Mouse (Mus musculus): ENCODE results near the gene Numb. TPM values are rescaled to one million over a fixed set of nuclear protein-coding genes. Genes with fewer than 3 reads are reported as not detected.
A peak's percentile ranks its signal among the peaks of the same experiment; 100 is the strongest.

Gene Numb
- polyA plus RNA-seq, 1 experiment from 2014 or later = 14.9 TPM

DNA sequence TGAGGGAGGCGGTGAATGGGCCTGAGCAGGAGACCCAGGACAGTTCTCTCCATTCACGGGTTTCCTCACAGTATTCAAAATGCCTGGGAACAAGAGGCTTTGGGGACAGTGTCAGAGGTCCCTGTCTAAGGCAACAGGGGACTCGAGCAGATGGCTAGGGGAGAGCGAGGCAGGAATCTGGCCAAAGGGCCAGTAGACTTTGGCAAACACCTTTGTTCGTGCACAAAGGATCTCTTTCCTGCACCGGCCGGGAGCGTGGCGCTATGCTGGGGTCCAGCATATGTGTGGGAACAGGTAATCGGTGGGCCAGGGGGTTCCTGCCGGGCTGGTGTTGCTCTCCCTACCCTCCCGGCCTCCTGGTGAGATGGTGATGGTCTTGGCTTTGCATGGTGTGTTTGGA is 146.1 kb downstream of the Numb start:
- Histone ChIP-seq H3K9ac (replicated peaks) (no peak overlapping the region), H3K9me3 (replicated peaks) (no peaks in the 10 kb centered on the region), H3K27me3 (replicated peaks) (no peaks in the 10 kb centered on the region), H3K36me3 (no peaks in the 10 kb centered on the region), H3K4me2 (no peak overlapping the region), H3K27ac (replicated peaks) (no peak overlapping the region), H3K4me3 (replicated peaks) (no peak overlapping the region), H3K4me1 (peaks cover 3% of the 10 kb centered on the region)
- WGBS = 69% methylated on average over 12 of the region's 12 CpGs
- ATAC-seq (ENCODE audit: low FRiP score) = no peak

DNA sequence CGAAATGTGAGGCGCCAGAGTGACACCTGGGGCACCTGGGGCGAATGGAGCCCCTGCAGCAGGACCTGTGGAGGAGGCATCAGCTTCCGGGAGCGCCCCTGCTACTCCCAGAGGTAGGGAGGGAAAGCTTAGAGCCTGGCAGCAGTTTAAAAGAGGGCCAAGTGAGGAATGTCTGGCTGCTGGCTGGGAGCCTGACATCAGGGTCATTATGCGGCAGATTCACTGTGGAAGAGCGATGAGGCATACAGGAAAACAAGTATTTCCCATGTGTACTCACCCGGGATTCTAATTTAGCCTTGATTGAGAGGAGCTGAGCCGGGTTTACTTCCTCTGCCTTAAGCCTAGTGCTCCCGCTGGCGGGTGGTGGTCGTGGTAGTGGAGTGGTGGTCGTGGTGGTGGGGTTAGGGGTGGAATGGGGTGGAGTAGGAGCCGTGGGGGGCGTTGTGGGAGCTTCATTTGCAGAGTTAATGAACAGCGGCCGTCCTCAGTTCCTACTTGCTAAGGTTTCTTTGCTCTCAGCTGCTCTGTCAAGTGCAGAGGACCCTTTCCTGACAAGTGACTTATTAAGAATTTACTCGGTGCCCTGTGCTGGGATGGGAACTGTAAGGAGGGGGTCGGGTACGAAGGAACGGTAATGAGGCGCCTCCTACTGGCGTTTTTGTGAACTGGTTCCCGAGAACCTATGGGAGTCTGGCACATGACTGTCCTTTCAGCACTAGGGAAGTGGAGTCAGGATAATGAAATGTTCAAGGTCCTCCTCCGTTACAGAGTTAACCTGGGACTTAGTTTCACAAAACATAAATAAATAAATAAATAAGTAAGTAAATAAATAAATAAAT is 151.1 kb downstream of the Numb start:
- Histone ChIP-seq H3K4me2 (peak overlapping the region; percentile 48), H3K36me3 (no peaks in the 10 kb centered on the region), H3K4me1 (peaks cover 14% of the 10 kb centered on the region), H3K4me3 (replicated peaks) (peak overlapping the region; percentile 5; the same call in 1 of the 2 replicates), H3K27me3 (replicated peaks) (0 out of 2 replicates have a peak, but pooled peaks cover 3% of the 10 kb centered on the region), H3K27ac (replicated peaks) (0 out of 2 replicates have a peak overlapping the region, but pooled peaks have one; percentile 28), H3K9me3 (replicated peaks) (no peaks in the 10 kb centered on the region), H3K9ac (replicated peaks) (peak overlapping the region; percentile 20; the same call in 1 of the 2 replicates)
- 5% methylated on average over 25 of the region's 25 CpGs for WGBS
- ATAC-seq (ENCODE audit: low FRiP score) = peak; percentile 62

- H3K4me3 ChIP-seq (replicated peaks) = no peak overlapping the region
- WGBS = 75% methylated on average over 14 of the region's 14 CpGs
- H3K27ac ChIP-seq (replicated peaks) = no peak overlapping the region
- H3K36me3 ChIP-seq = no peaks in the 10 kb centered on the region
- H3K4me1 ChIP-seq = peaks cover 24% of the 10 kb centered on the region
- ATAC-seq (ENCODE audit: low FRiP score) = no peak
- H3K9me3 ChIP-seq (replicated peaks) = no peaks in the 10 kb centered on the region
- no peak overlapping the region for H3K4me2 ChIP-seq
- 0 out of 2 replicates have a peak, but pooled peaks cover 3% of the 10 kb centered on the region for H3K27me3 ChIP-seq (replicated peaks)
- no peak overlapping the region for H3K9ac ChIP-seq (replicated peaks)
Observed at GRCm38 (mm10) chr12:83768235-83768899, 153.4 kb downstream of the Numb start.

DNA sequence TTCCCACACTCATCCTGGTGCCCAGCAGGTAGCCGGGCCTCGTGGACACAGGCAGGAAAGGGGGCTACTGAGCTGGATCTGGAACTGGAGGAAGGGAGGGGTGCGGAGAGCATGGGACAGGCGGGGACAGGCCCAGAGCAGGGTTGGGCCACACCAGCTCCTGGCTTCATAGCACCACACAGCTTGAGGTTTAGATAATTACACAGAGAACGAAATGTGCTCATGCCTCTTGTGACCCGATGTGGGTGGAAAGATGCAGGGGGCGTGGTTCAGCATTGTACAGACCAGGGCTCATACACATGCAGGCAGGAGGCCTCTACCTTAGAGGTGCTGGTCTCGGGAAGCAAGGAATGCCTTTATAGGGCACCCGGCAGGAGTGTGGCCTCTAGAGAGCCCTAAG is 153.9 kb downstream of the Numb start:
- H3K4me2 ChIP-seq = no peak overlapping the region
- no peaks in the 10 kb centered on the region for H3K36me3 ChIP-seq
- 74% methylated on average over 9 of the region's 9 CpGs for WGBS
- 0 out of 2 replicates have a peak, but pooled peaks cover 3% of the 10 kb centered on the region for H3K27me3 ChIP-seq (replicated peaks)
- peaks cover 30% of the 10 kb centered on the region for H3K4me1 ChIP-seq
- no peaks in the 10 kb centered on the region for H3K9me3 ChIP-seq (replicated peaks)
- no peak overlapping the region for H3K9ac ChIP-seq (replicated peaks)
- no peak overlapping the region for H3K27ac ChIP-seq (replicated peaks)
- ATAC-seq (ENCODE audit: low FRiP score) = no peak
- H3K4me3 ChIP-seq (replicated peaks) = no peak overlapping the region

DNA sequence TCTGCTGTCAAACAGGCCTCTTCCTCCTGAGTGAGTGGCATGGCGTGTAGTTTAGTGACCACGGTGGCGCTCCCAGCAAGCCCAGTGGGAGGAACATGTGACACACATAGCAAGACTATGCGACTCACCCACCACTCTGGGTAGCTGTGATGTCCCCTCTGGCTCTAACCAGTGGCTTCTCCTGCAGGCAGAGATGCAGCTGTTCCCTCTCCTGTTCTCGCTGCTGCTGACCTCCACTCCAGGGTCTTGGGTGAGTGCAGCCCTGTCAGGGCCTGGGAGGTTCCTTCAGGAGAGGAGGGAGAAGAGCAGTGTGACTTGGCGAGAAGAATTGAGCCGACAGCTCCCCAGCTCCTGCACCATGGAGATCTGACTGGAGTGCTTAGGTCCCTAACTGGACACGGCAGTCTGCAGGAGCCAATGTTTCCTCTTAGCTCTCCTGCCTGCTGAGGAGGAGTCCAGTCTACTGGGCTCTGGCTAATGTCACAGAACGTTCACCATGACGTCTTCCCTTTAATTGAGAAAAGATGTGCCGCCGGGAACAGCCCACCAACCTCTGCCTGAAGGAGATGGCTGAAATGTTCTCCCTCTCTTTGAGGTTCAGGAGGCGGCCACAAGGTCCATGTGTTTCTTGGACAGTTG is 155.7 kb downstream of the Numb start:
- 85% methylated on average over 13 of the region's 13 CpGs for WGBS
- ATAC-seq (ENCODE audit: low FRiP score) = no peak

GRCm38 (mm10) chr12:83764519-83764918 is 157.2 kb downstream of the Numb start:
- Histone ChIP-seq H3K36me3 (no peaks in the 10 kb centered on the region), H3K4me2 (peak overlapping the region; percentile 68), H3K4me1 (peaks cover 20% of the 10 kb centered on the region), H3K27me3 (replicated peaks) (0 out of 2 replicates have a peak, but pooled peaks cover 3% of the 10 kb centered on the region), H3K9ac (replicated peaks) (no peak overlapping the region), H3K27ac (replicated peaks) (no peak overlapping the region), H3K4me3 (replicated peaks) (no peak overlapping the region), H3K9me3 (replicated peaks) (no peaks in the 10 kb centered on the region)
- 79% methylated on average over 10 of the region's 10 CpGs for WGBS
- no peak for ATAC-seq (ENCODE audit: low FRiP score)

More for the DNA sequence above, 155.7 kb downstream of the Numb start:
- no peaks in the 10 kb centered on the region for H3K9me3 ChIP-seq (replicated peaks)
- H3K4me3 ChIP-seq (replicated peaks) = no peak overlapping the region
- no peak overlapping the region for H3K9ac ChIP-seq (replicated peaks)
- no peak overlapping the region for H3K4me2 ChIP-seq
- no peak overlapping the region for H3K27ac ChIP-seq (replicated peaks)
- no peaks in the 10 kb centered on the region for H3K36me3 ChIP-seq
- 0 out of 2 replicates have a peak, but pooled peaks cover 3% of the 10 kb centered on the region for H3K27me3 ChIP-seq (replicated peaks)
- H3K4me1 ChIP-seq = peaks cover 34% of the 10 kb centered on the region

GRCm38 (mm10) chr12:83764044-83764365 is 157.7 kb downstream of the Numb start:
- Histone ChIP-seq H3K27ac (replicated peaks) (no peak overlapping the region), H3K36me3 (no peaks in the 10 kb centered on the region), H3K27me3 (replicated peaks) (0 out of 2 replicates have a peak, but pooled peaks cover 3% of the 10 kb centered on the region), H3K4me2 (peak overlapping the region; percentile 68), H3K4me3 (replicated peaks) (peak overlapping the region; percentile 32), H3K9ac (replicated peaks) (0 out of 2 replicates have a peak overlapping the region, but pooled peaks have one; percentile 11), H3K4me1 (peaks cover 20% of the 10 kb centered on the region), H3K9me3 (replicated peaks) (no peaks in the 10 kb centered on the region)
- WGBS = 13% methylated on average over 14 of the region's 14 CpGs
- ATAC-seq (ENCODE audit: low FRiP score) = no peak

DNA sequence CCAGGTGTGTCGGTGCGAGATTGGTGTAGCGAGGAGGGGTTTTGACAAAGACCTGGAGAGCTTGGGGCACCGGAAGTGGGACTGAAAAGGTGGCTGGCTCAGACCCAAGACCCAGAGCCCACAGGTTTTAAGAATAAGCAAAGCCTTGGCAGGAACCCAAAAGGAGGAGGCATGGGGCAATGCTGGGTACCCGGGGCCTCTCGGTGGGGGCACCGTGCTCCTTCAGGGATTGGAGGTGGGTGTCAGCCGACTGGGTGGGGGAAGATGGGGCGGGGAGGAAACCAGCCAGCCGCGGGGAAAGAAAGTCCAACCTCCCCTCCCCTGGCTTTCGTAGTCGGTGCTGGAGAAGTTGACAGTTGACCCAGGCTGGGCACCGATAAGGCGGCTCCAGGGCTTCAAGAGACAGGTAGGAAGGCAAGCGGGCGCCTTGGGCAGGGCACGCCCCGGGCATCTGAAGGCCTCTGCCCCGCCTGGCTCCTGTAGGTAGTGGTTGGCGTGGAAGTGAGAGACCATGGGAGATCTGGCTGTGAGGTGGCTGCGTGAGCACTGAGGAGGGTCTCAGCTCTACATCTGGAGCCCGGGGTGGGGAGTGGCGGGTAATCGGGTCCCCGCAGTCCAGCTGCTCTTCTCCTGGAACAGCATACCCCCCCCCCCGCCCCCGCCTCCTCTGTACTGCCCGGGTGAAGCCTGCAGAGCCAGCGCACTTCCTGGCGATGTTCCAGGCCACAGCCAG is 158.3 kb downstream of the Numb start, which contains the start of gene Papln:
Gene Papln, plus strand, starts transcription at position 324 of the 733 bp plus-strand sequence.
- Histone ChIP-seq H3K4me3 (replicated peaks) (peak within 1 kb of the TSS; percentile 32), H3K36me3 (no peaks in the 10 kb centered on the region), H3K9me3 (replicated peaks) (no peaks in the 10 kb centered on the region), H3K4me1 (peaks cover 20% of the 10 kb centered on the region), H3K27ac (replicated peaks) (no peak within 1 kb of the TSS), H3K9ac (replicated peaks) (0 out of 2 replicates have a peak within 1 kb of the TSS, but pooled peaks have one; percentile 11), H3K4me2 (peak within 1 kb of the TSS; percentile 68), H3K27me3 (replicated peaks) (0 out of 2 replicates have a peak, but pooled peaks cover 3% of the 10 kb centered on the region)
- peak; percentile 52; the same call in 1 of the 2 replicates for ATAC-seq (ENCODE audit: low FRiP score)
- 18% methylated on average over 25 of the region's 31 CpGs for WGBS

DNA sequence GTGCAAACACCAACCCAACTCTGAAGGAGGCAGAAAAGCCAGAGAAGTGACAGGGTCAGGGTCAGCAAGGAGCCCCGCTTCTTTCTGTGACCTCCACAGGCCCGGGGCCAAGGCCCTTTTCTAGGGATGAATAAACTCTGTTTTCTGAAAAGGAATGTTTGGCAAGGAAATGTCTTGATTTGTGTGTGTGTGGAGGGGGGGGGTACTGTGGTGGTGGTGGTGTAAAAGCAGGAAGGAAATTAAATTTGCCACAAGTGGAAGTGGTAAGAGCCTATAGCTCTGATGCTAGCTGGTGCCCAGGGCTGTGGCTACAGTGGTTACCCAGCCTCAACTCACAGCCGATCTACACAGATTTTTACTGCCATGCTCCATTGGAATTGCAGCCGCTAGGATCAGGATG is 159.0 kb downstream of the Numb start:
- no peak overlapping the region for H3K4me3 ChIP-seq (replicated peaks)
- H3K4me2 ChIP-seq = no peak overlapping the region
- 28% methylated on average over 4 of the region's 4 CpGs for WGBS
- H3K27ac ChIP-seq (replicated peaks) = no peak overlapping the region
- H3K9me3 ChIP-seq (replicated peaks) = no peaks in the 10 kb centered on the region
- no peaks in the 10 kb centered on the region for H3K36me3 ChIP-seq
- 0 out of 2 replicates have a peak, but pooled peaks cover 3% of the 10 kb centered on the region for H3K27me3 ChIP-seq (replicated peaks)
- no peak overlapping the region for H3K9ac ChIP-seq (replicated peaks)
- ATAC-seq (ENCODE audit: low FRiP score) = no peak
- H3K4me1 ChIP-seq = peaks cover 20% of the 10 kb centered on the region

- Histone ChIP-seq H3K4me3 (replicated peaks) (no peak overlapping the region), H3K27me3 (replicated peaks) (no peaks in the 10 kb centered on the region), H3K4me2 (no peak overlapping the region), H3K9me3 (replicated peaks) (no peaks in the 10 kb centered on the region), H3K36me3 (no peaks in the 10 kb centered on the region), H3K27ac (replicated peaks) (no peak overlapping the region), H3K4me1 (peaks cover 20% of the 10 kb centered on the region), H3K9ac (replicated peaks) (no peak overlapping the region)
- ATAC-seq (ENCODE audit: low FRiP score) = no peak
- 97% methylated on average over 2 of the region's 2 CpGs for WGBS
Observed at GRCm38 (mm10) chr12:83760201-83760600, 161.5 kb downstream of the Numb start.

DNA sequence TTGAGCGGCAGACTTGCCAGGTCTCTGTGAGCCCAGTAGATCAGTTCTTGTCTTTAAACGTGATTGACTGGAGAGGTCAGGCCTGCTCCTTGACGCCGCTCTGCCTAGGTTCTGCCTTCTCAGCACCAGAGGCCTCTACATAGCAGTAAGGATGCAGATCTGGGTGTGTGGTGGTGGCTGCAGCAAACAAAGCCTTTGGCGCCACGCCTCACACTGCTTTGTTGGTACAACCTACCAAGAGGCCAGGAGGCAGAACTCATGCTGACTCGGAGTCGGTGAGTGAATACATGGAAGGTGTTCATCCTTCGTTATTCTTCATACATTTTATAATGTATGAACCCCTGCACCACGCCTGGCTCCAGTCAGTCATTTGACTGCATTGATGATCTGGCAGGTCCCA is 163.0 kb downstream of the Numb start:
- no peak for ATAC-seq (ENCODE audit: low FRiP score)
- WGBS = 70% methylated on average over 10 of the region's 10 CpGs
- H3K27me3 ChIP-seq (replicated peaks) = no peaks in the 10 kb centered on the region

More for the DNA sequence above, 163.0 kb downstream of the Numb start:
- no peak overlapping the region for H3K27ac ChIP-seq (replicated peaks)
- no peak overlapping the region for H3K9ac ChIP-seq (replicated peaks)
- H3K9me3 ChIP-seq (replicated peaks) = no peaks in the 10 kb centered on the region
- no peak overlapping the region for H3K4me2 ChIP-seq
- H3K4me3 ChIP-seq (replicated peaks) = no peak overlapping the region
- H3K36me3 ChIP-seq = no peaks in the 10 kb centered on the region
- H3K4me1 ChIP-seq = peaks cover 14% of the 10 kb centered on the region

Measured in neural tube, embryonic 15.5 days (tissue).